Mouse (Mus musculus): Measurements from ENCODE around the gene Zbtb17.

Gene Zbtb17

DNA sequence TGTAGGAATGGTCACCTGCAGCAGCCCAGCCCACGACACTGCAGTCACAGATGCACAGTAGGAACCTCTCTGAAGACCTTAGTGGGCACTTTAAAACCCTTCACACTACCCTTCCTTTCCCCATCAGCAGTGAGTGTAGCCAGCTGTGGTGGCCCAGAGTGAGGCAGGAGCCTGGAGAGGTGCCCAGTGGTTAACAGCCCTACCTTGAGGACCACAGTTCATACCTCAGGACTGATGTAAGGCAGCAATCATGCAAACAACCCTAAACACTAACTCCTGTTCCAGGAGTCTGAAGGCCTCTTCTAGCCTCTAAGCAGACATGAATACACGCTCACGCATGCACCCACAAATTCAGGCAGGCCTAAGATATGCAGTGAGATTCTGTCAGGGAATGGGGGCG is 60.0 kb downstream of the Zbtb17 start:
- peak in 1 of 2 experiments; percentile 17 for DNase-seq

DNA sequence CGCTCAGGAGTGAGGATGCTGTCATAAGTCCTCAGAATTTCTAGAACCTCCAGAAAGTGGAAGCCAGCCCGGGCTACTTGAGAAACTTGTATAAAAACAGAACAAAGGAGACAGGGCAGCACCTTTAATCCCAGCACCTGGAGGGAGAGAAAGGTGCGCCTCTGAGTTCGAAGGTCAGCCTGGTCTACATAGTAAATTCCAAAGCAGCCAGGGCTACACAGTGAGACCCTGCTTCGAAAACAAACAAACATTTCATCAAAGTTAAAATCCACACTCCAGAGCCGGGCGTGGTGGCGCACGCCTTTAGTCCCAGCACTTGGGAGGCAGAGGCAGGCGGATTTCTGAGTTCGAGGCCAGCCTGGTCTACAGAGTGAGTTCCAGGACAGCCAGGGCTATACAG is 61.4 kb downstream of the Zbtb17 start:
- DNase-seq = no peak

DNA sequence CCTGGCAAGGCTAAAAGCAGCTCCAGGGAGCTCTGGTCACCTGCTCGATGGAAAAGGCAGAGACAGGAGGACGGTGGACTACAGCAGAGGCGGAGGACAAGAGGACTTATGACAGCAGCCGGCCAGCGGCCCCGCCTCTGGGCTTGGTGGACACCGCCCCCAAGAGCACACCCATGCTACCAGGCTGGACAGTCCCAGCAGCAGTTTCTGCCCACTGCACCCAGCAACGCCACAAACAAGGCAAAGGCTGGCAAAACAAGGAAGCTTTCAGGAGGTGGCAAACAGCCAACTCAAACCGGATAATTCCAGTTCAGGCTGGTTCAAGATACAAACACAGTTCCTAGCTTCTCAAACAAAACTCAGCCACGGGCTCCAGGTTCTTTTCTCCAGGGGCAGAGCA is 61.9 kb downstream of the Zbtb17 start:
- peak; percentile 90 for DNase-seq

GRCm38 (mm10) chr4:141506893-141507292 is 62.4 kb downstream of the Zbtb17 start:
- DNase-seq = peak; percentile 57 to 58

GRCm38 (mm10) chr4:141510457-141510856 is 66.0 kb downstream of the Zbtb17 start:
- DNase-seq = no peak

GRCm38 (mm10) chr4:141512145-141512544 is 67.7 kb downstream of the Zbtb17 start:
- DNase-seq = no peak

GRCm38 (mm10) chr4:141514179-141514641 is 69.8 kb downstream of the Zbtb17 start:
- peak; percentile 67 to 88 for DNase-seq
